Mouse (Mus musculus) cerebellum, adult 11-12 months (tissue): ENCODE measurements around the gene H2-T22.
"Not testable (repeated sequence)": the region's sequence is repeated elsewhere in the genome, so short reads cannot be mapped to it uniquely, and the experiment has no call there.

Experiments
- DNase-seq: peaks from one replicate; pipeline ENCODE4 v3.0.0; 2022

The H2-T22 gene

GRCm38 (mm10) chr17:36028879-36029619 lies 13.5 kb downstream of the H2-T22 start:
- DNase-seq, result no peak

- DNase-seq, result no peak
Observed at GRCm38 (mm10) chr17:36027663-36028062, 14.9 kb downstream of the H2-T22 start.

GRCm38 (mm10) chr17:36025901-36026300 lies 16.6 kb downstream of the H2-T22 start:
- no peak for DNase-seq

- DNase-seq, result no peak
Observed at GRCm38 (mm10) chr17:36025197-36025596, 17.4 kb downstream of the H2-T22 start.

- DNase-seq, result no peak
Observed at GRCm38 (mm10) chr17:36023710-36024654, 18.6 kb downstream of the H2-T22 start.

GRCm38 (mm10) chr17:36022922-36023321 lies 19.6 kb downstream of the H2-T22 start:
- DNase-seq, result no peak

- no peak for DNase-seq
Observed at GRCm38 (mm10) chr17:36022098-36022497, 20.4 kb downstream of the H2-T22 start.

GRCm38 (mm10) chr17:36021309-36021708 lies 21.2 kb downstream of the H2-T22 start:
- no peak for DNase-seq

- DNase-seq, result no peak
Observed at GRCm38 (mm10) chr17:36020191-36021073, 22.1 kb downstream of the H2-T22 start, which contains the start of gene H2-T24. Gene H2-T24 (minus strand): TSS chr17:36020560.

GRCm38 (mm10) chr17:36019519-36019918 lies 23.0 kb downstream of the H2-T22 start:
- DNase-seq, result no peak

GRCm38 (mm10) chr17:36018979-36019378 lies 23.6 kb downstream of the H2-T22 start:
- no peak for DNase-seq

- DNase-seq, result no peak
Observed at GRCm38 (mm10) chr17:36017046-36017445, 25.5 kb downstream of the H2-T22 start.

- DNase-seq, result no peak
Observed at GRCm38 (mm10) chr17:36014977-36015376, 27.6 kb downstream of the H2-T22 start.

GRCm38 (mm10) chr17:36004409-36004808 lies 38.1 kb downstream of the H2-T22 start:
- not testable (repeated sequence) for DNase-seq

- DNase-seq, result no peak
Observed at GRCm38 (mm10) chr17:36003331-36003730, 39.2 kb downstream of the H2-T22 start.

GRCm38 (mm10) chr17:36001966-36002365 lies 40.6 kb downstream of the H2-T22 start:
- DNase-seq, result no peak

- DNase-seq, result no peak
Observed at GRCm38 (mm10) chr17:36001121-36001897, 41.2 kb downstream of the H2-T22 start.

GRCm38 (mm10) chr17:36000349-36000748 lies 42.2 kb downstream of the H2-T22 start:
- DNase-seq, result no peak

GRCm38 (mm10) chr17:35999356-35999755 lies 43.2 kb downstream of the H2-T22 start:
- no peak for DNase-seq

GRCm38 (mm10) chr17:35998545-35999305 lies 43.8 kb downstream of the H2-T22 start:
- DNase-seq, result no peak
